Mouse (Mus musculus): Measurements from ENCODE around the gene Gcc2. TPM values are rescaled to one million over a fixed set of nuclear protein-coding genes. Genes with fewer than 3 reads are reported as not detected.
A peak's percentile ranks its signal among the peaks of the same experiment; 100 is the strongest.
"Not testable (repeated sequence)": the region's sequence is repeated elsewhere in the genome, so short reads cannot be mapped to it uniquely, and the experiment has no call there.

The Gcc2 gene
- polyA plus RNA-seq, 1 experiment from 2014 or later = 93.6 TPM

DNA sequence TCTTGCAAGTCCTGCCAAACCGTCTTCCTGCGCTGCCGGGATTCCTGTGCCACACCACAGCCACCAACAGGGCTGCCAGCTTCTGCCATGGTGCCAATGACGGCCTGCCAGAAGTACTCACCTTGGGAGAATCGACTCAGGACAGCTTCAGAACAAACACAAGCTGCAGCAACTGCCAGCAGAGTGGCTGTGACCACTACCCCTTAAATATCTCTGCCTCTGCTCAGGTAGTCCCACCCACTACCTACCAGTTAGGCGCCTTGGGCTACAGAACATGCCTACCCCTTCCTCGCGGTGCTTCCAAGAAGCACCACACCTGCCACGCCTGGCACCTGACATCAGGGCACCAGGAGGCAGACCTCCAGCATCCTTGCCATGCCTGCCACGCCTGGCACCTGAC is 18.7 kb upstream of the Gcc2 start, which contains the start of gene Gm4981:
Gene Gm4981 (minus strand): TSS at position 89 of the 400 bp plus-strand sequence.
- 88% methylated on average over 10 of the region's 10 CpGs for WGBS
- ATAC-seq (ENCODE audit: low FRiP score, low TSS enrichment) = no peak
- Histone ChIP-seq H3K9me3 (ENCODE audit: control insufficient read depth, low read length) (peaks cover 13% of the 10 kb centered on the region), H3K36me3 (ENCODE audit: control insufficient read depth, insufficient read depth, low read length) (no peaks in the 10 kb centered on the region), H3K4me1 (ENCODE audit: control insufficient read depth, insufficient read depth, low read length) (no peaks in the 10 kb centered on the region), H3K4me3 (replicated peaks; ENCODE audit: low read depth, low read length) (no peak within 1 kb of the TSS), H3K27ac (replicated peaks; ENCODE audit: low read depth, low read length) (no peak within 1 kb of the TSS), H3K27me3 (ENCODE audit: control insufficient read depth, insufficient read depth, low read length) (no peaks in the 10 kb centered on the region), H3K9ac (replicated peaks; ENCODE audit: low read length) (no peak within 1 kb of the TSS), H3K4me2 (ENCODE audit: low read length) (no peak within 1 kb of the TSS)
- DNase-seq = no peak

DNA sequence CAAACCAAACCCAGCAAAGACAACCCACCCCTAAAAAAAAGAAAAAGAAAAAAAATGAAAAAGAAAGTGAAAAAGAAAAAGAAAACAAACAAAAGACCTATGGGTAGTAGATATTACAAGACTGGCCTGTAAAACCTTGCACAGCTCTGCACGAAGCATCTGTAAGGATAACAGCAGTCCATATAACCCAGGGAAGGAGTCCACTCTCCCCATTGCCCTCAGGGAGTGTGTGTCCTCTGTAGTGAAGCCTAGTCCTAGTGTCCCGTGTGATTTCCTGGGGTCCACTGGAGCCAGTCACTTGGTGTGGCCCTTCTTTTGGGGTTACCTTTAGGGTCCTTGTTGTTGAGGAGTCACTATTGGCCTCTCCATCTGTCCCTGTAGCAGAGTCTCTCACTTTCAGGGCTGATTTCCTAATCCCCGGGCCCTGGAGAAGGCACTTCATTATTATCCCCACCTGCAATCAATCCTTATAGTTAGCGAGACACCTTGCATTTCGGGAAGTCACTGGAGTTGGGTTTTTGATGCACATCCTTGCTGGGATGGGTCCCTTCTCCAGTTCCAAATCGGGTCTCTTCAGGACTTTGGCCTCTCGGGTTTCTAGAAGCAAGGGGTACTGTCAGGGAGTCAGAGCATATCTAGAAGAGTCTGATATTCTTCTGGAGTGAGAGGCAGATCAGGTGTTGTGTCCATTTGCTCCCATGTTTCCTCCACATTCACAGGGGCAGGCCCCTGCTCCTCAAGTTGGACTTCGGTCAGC is 16.1 kb upstream of the Gcc2 start:
- H3K36me3 ChIP-seq (ENCODE audit: control insufficient read depth, insufficient read depth, low read length); H3K9me3 ChIP-seq (ENCODE audit: control insufficient read depth, low read length); H3K4me3 ChIP-seq (replicated peaks; ENCODE audit: low read depth, low read length); H3K27me3 ChIP-seq (ENCODE audit: control insufficient read depth, insufficient read depth, low read length); H3K27ac ChIP-seq (replicated peaks; ENCODE audit: low read depth, low read length); H3K4me1 ChIP-seq (ENCODE audit: control insufficient read depth, insufficient read depth, low read length); H3K9ac ChIP-seq (replicated peaks; ENCODE audit: low read length); H3K4me2 ChIP-seq (ENCODE audit: low read length): not testable (repeated sequence)
- 85% methylated on average over 8 of the region's 8 CpGs for WGBS
- peak; percentile 19 for DNase-seq
- ATAC-seq (ENCODE audit: low FRiP score, low TSS enrichment) = peak; percentile 88

DNA sequence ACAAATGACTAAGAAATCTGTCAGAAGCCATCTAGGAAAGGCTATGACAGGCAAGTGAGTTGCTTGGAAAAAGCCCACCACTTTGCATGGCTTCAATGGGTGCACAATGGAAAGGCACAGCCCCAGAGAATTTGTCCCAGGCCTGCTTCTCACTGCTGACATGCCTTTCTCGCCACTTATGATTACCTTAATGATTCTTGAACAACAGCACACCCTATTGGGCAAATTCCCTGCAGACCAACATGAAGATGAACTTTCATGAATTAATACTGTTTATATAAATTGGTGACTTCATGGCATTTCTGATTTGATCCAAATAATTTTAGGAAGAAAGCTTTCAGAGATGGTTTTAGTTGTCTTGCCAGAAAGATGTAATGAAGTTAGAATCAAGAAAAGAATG is 5.8 kb upstream of the Gcc2 start:
- Histone ChIP-seq H3K4me2 (ENCODE audit: low read length) (no peak overlapping the region), H3K4me3 (replicated peaks; ENCODE audit: low read depth, low read length) (no peak overlapping the region), H3K9me3 (ENCODE audit: control insufficient read depth, low read length) (no peaks in the 10 kb centered on the region), H3K9ac (replicated peaks; ENCODE audit: low read length) (no peak overlapping the region), H3K27me3 (ENCODE audit: control insufficient read depth, insufficient read depth, low read length) (no peaks in the 10 kb centered on the region), H3K36me3 (ENCODE audit: control insufficient read depth, insufficient read depth, low read length) (no peaks in the 10 kb centered on the region), H3K27ac (replicated peaks; ENCODE audit: low read depth, low read length) (no peak overlapping the region), H3K4me1 (ENCODE audit: control insufficient read depth, insufficient read depth, low read length) (peaks cover 3% of the 10 kb centered on the region; the same call in 1 of the 2 replicates)
- DNase-seq (no peak), ATAC-seq (ENCODE audit: low FRiP score, low TSS enrichment) (no peak)
- 19% methylated on average over 1 of the region's 1 CpGs for WGBS

DNA sequence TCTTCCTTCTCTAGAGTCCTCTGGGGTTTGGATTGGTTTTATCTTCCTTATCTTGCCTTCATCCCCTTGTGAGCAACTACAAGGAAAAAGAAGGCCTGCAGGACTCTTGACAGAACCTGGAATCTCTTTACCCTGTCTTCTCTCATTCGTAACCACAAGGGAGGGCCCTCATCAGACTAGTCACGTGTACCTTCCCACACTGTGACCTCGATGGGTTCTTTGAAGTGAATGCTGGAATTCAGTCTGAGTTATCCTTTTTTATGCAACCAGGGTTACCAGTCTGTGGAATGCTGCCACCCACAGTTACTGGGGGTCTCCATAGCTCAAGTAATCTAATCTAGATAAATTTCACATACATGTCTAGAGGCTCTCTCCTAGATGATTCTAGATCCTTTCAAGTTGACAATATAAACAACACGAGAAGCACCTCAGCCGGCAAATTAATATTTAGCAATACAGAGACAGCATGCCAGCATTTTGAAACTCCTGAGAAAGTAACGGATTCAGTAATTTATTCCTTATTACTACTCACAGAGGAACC is 592 bp upstream of the Gcc2 start:
- Histone ChIP-seq H3K36me3 (ENCODE audit: control insufficient read depth, insufficient read depth, low read length) (peaks cover 13% of the 10 kb centered on the region), H3K4me1 (ENCODE audit: control insufficient read depth, insufficient read depth, low read length) (peaks cover 10% of the 10 kb centered on the region; the same call in 1 of the 2 replicates), H3K27ac (replicated peaks; ENCODE audit: low read depth, low read length) (no peak overlapping the region), H3K27me3 (ENCODE audit: control insufficient read depth, insufficient read depth, low read length) (no peaks in the 10 kb centered on the region), H3K4me2 (ENCODE audit: low read length) (peak overlapping the region; percentile 62), H3K9me3 (ENCODE audit: control insufficient read depth, low read length) (no peaks in the 10 kb centered on the region), H3K9ac (replicated peaks; ENCODE audit: low read length) (peak overlapping the region; percentile 78), H3K4me3 (replicated peaks; ENCODE audit: low read depth, low read length) (peak overlapping the region; percentile 86)
- DNase-seq = peak; percentile 25
- ATAC-seq (ENCODE audit: low FRiP score, low TSS enrichment) = peak; percentile 24
- 27% methylated on average over 6 of the region's 6 CpGs for WGBS

DNA sequence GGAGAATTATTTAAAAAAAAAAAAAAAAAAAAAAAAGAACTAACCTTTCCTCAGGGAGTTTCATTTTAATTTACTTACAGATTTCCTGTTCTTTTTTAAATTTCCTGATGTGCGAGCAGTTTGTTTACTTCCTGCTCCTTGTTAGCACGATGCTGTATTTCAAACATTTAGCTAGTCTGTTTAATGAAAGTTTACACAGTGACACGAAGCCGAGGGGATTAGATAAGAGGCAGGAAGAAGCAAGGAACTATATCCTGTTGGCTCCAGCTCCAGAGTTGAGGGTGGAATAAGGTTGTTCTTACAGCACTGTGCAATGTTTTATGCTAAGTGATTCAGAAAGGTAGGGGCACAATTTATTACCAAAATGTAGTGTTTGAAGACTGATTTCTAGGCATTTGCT is 657 bp downstream of the Gcc2 start:
- peaks cover 23% of the 10 kb centered on the region for H3K36me3 ChIP-seq (ENCODE audit: control insufficient read depth, insufficient read depth, low read length)
- peak; percentile 19 for DNase-seq
- H3K27me3 ChIP-seq (ENCODE audit: control insufficient read depth, insufficient read depth, low read length) = no peaks in the 10 kb centered on the region
- no peak for ATAC-seq (ENCODE audit: low FRiP score, low TSS enrichment)
- peak overlapping the region; percentile 78 for H3K9ac ChIP-seq (replicated peaks; ENCODE audit: low read length)
- H3K9me3 ChIP-seq (ENCODE audit: control insufficient read depth, low read length) = no peaks in the 10 kb centered on the region
- H3K4me1 ChIP-seq (ENCODE audit: control insufficient read depth, insufficient read depth, low read length) = peaks cover 10% of the 10 kb centered on the region; the same call in 1 of the 2 replicates
- peak overlapping the region; percentile 86 for H3K4me3 ChIP-seq (replicated peaks; ENCODE audit: low read depth, low read length)
- 14% methylated on average over 4 of the region's 4 CpGs for WGBS
- H3K4me2 ChIP-seq (ENCODE audit: low read length) = peak overlapping the region; percentile 62
- H3K27ac ChIP-seq (replicated peaks; ENCODE audit: low read depth, low read length) = peak overlapping the region; percentile 80; the same call in 1 of the 2 replicates

DNA sequence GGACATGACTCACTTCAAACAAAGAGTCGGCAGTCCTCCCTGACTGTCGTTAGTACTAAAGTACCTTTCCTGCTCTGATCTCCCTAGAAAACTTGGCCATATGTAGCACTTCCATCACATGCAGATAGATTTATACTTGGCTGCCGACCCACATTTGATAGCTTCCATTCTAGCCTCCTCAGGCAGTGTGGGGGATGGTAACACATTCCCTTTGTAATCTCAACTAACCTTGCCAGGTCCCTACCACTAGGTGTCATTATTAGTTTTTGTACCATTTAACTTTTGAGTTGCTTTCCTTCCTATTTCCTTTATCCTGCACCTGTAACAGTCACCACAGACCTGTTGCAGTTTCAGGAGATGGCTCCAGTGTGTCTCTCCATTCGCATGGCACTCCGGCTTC is 3.2 kb downstream of the Gcc2 start:
- Histone ChIP-seq H3K36me3 (ENCODE audit: control insufficient read depth, insufficient read depth, low read length) (peaks cover 36% of the 10 kb centered on the region), H3K4me2 (ENCODE audit: low read length) (no peak overlapping the region), H3K27me3 (ENCODE audit: control insufficient read depth, insufficient read depth, low read length) (no peaks in the 10 kb centered on the region), H3K27ac (replicated peaks; ENCODE audit: low read depth, low read length) (no peak overlapping the region), H3K9ac (replicated peaks; ENCODE audit: low read length) (no peak overlapping the region), H3K4me1 (ENCODE audit: control insufficient read depth, insufficient read depth, low read length) (peaks cover 10% of the 10 kb centered on the region; the same call in 1 of the 2 replicates), H3K9me3 (ENCODE audit: control insufficient read depth, low read length) (no peaks in the 10 kb centered on the region), H3K4me3 (replicated peaks; ENCODE audit: low read depth, low read length) (no peak overlapping the region)
- WGBS = 81% methylated on average over 5 of the region's 5 CpGs
- DNase-seq (peak; percentile 41), ATAC-seq (ENCODE audit: low FRiP score, low TSS enrichment) (no peak)

DNA sequence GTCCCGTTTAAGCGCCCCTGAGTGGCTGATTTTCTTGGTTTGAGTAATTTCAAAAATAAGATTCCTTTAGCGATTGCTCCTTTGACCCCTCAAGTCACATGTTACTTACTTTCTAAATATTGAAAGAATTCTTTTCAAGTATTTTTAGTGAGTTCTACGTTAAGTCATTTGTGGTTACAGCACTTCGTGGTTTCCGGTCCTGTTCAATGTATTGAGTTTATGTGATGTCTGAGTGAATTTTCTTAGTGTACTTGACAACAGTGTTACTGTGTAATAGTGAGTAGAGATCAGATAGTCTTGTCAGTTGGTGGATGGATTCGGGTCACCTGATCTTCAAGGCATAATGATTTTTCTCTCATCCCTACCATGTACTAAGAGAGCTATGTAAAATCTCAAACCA is 26.9 kb downstream of the Gcc2 start:
- 95% methylated on average over 7 of the region's 7 CpGs for WGBS
- no peak for DNase-seq
- ATAC-seq (ENCODE audit: low FRiP score, low TSS enrichment) = no peak

DNA sequence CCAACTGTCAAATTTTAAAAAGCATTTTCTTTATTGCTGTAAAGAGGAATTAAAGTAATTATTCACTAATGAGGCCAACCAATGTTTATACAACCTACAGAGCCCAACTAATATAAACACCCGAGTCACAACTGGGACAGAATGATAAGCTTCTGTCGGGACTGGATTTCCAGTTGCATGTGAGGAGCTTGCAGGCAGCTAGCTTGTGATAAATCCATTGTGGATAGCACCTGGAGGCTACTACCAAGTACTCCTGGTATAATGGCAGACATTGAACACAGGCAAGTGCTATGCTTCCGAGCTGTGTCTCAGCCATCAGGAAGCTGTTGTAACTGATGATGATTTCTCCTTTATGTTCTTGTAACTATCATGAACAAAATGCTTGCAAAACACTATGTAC is 35.4 kb downstream of the Gcc2 start:
- WGBS = 95% methylated on average over 3 of the region's 3 CpGs
- Histone ChIP-seq H3K4me2 (ENCODE audit: low read length) (no peak overlapping the region), H3K4me1 (ENCODE audit: control insufficient read depth, insufficient read depth, low read length) (no peaks in the 10 kb centered on the region), H3K9ac (replicated peaks; ENCODE audit: low read length) (no peak overlapping the region), H3K4me3 (replicated peaks; ENCODE audit: low read depth, low read length) (no peak overlapping the region), H3K27ac (replicated peaks; ENCODE audit: low read depth, low read length) (no peak overlapping the region), H3K9me3 (ENCODE audit: control insufficient read depth, low read length) (no peaks in the 10 kb centered on the region), H3K36me3 (ENCODE audit: control insufficient read depth, insufficient read depth, low read length) (peaks cover 92% of the 10 kb centered on the region), H3K27me3 (ENCODE audit: control insufficient read depth, insufficient read depth, low read length) (no peaks in the 10 kb centered on the region)
- no peak for DNase-seq
- ATAC-seq (ENCODE audit: low FRiP score, low TSS enrichment) = no peak

More for the DNA sequence above, 26.9 kb downstream of the Gcc2 start:
- no peaks in the 10 kb centered on the region for H3K9me3 ChIP-seq (ENCODE audit: control insufficient read depth, low read length)
- H3K27me3 ChIP-seq (ENCODE audit: control insufficient read depth, insufficient read depth, low read length) = no peaks in the 10 kb centered on the region
- no peak overlapping the region for H3K4me3 ChIP-seq (replicated peaks; ENCODE audit: low read depth, low read length)
- peaks cover 79% of the 10 kb centered on the region for H3K36me3 ChIP-seq (ENCODE audit: control insufficient read depth, insufficient read depth, low read length)
- H3K27ac ChIP-seq (replicated peaks; ENCODE audit: low read depth, low read length) = no peak overlapping the region
- H3K4me1 ChIP-seq (ENCODE audit: control insufficient read depth, insufficient read depth, low read length) = no peaks in the 10 kb centered on the region
- H3K4me2 ChIP-seq (ENCODE audit: low read length) = no peak overlapping the region
- no peak overlapping the region for H3K9ac ChIP-seq (replicated peaks; ENCODE audit: low read length)

DNA sequence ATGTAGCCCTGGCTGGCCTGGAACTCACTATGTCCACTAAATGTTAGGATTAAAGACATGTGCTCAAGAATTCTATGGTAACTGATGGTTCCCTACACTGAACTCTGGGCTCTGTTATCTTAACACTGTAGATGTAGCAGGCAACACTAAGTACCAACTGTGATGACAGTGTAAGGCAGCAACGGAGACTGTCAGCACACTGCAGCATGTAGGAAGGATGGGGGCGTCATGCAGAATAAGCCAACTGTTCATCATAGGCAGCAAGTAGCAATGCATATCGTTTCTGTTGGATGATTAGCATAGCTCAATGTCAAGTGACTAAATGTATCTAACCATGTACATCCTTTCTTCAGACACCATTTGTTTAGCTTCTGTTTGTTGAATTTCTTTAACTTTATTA is 38.9 kb downstream of the Gcc2 start:
- Histone ChIP-seq H3K4me2 (ENCODE audit: low read length) (no peak overlapping the region), H3K9me3 (ENCODE audit: control insufficient read depth, low read length) (no peaks in the 10 kb centered on the region), H3K9ac (replicated peaks; ENCODE audit: low read length) (no peak overlapping the region), H3K36me3 (ENCODE audit: control insufficient read depth, insufficient read depth, low read length) (peaks cover 93% of the 10 kb centered on the region), H3K4me3 (replicated peaks; ENCODE audit: low read depth, low read length) (no peak overlapping the region), H3K27me3 (ENCODE audit: control insufficient read depth, insufficient read depth, low read length) (no peaks in the 10 kb centered on the region), H3K4me1 (ENCODE audit: control insufficient read depth, insufficient read depth, low read length) (no peaks in the 10 kb centered on the region), H3K27ac (replicated peaks; ENCODE audit: low read depth, low read length) (no peak overlapping the region)
- ATAC-seq (ENCODE audit: low FRiP score, low TSS enrichment) = no peak
- 96% methylated on average over 3 of the region's 3 CpGs for WGBS
- DNase-seq = no peak
